Mouse (Mus musculus): ENCODE data around the gene Nkiras2. TPM values are rescaled to one million over a fixed set of nuclear protein-coding genes. Genes with fewer than 3 reads are reported as not detected.
"Not testable (repeated sequence)": the region's sequence is repeated elsewhere in the genome, so short reads cannot be mapped to it uniquely, and the experiment has no call there.

The Nkiras2 gene
- total RNA-seq (2015), result 17.0 and 22.2 TPM in 2 replicates
- 9.9 and 16.6 TPM in 2 replicates for total RNA-seq (2017)

DNA sequence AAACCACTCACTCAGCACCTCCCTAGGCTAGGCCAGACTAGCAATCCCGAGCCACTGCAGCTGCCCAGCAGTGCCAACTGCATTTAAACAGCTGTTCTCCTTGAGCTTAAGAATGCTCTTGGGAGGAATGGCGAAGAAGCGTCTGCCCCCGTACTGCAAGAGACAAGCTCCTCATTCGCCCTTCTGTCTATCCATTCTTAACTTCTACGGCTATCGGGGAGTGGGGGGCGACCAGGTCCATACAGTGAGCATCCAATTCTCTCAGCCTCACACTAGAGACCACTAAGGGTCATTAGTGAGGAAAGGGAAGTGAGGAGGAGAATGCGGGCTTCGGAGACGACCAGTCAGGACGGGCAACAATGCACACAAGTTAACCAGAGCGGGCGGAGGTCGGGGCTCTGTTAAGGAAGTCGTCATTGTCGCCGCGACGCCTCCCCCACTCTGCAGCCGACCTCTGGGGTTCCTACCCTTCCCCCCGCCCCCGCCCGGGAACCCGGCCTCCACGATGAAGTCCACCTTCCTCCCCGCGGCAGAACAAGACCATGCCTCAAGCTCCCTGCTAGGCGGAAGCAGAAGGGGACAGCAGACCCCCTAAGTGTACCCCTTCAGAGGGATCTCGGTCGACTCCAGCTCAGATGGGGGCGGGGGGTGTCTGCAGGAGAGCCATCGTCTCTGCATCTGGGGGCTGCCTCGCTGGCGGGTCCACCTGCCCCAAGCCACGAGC, at the start of gene Nkiras2:
Gene Nkiras2, plus strand, starts transcription at position 484 of the 724 bp plus-strand sequence.
- peak; percentile 59 for ATAC-seq (replicated peaks; ENCODE audit: poor library complexity)

GRCm38 (mm10) chr11:100569789-100570188, 49.3 kb upstream of the Nkiras2 start:
- no peak for ATAC-seq (replicated peaks; ENCODE audit: poor library complexity)

DNA sequence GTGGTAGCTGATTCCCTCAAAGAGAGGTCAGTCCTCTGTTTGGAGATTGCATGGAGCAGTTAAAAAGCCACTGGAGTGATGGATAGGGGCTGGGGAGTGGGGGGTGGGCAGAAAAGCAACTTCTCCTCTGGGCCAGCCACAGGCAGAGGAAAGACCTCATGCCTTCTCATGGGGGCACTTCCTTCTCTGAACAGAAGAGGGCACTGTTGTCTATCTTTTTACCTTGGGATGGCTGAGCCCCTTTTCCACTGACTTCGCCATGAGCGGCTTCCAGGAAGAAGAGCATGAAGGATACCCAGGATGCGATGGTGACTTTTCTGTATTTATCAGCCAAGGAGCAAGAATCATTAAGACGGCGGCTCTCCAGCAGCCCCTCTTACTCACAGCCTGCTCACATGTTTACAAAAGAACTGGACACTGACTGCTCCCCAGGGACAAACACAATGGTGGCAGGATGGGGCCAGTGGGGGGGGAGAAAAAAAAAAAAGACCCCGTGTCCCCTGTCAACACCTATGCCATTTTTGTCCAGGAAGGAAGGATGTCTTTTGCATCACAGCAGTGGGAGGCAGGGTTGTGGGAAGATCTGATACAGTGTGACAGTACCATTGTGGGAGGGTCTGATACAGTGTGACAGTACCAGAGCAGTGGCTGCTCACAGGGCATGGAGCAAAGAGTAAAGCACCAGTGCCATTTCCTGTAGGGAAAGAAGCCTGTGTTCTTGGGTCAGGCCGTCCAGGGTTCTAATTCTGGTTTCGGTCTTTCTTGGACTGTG, 48.4 kb upstream of the Nkiras2 start:
- ATAC-seq (replicated peaks; ENCODE audit: poor library complexity), result peak; percentile 64

GRCm38 (mm10) chr11:100571202-100571567, 47.9 kb upstream of the Nkiras2 start:
- ATAC-seq (replicated peaks; ENCODE audit: poor library complexity), result peak; percentile 41

DNA sequence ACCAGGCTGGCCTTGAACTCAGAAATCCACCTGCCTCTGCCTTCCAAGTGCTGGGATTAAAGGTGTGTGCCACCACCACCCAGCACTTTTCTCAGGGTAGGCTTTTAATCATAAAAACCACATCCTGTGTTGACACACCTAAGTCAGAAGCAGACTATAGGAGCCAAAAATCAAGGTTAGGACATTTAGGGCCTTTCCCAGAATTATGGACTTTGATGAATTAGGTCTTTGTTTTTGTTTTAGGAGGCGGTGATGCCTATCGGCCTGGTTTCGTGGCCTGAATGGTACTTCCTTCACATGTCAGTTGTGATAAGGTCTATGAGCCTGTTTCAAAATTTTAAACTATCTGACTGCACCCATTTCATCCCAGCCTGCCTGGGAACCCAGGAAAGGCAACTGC, 44.9 kb upstream of the Nkiras2 start:
- ATAC-seq (replicated peaks; ENCODE audit: poor library complexity), result no peak

GRCm38 (mm10) chr11:100574708-100575483, 44.1 kb upstream of the Nkiras2 start, which contains the start of gene Cnp:
TSS of gene Cnp (plus strand) at chr11:100574904.
- peak; percentile 47 for ATAC-seq (replicated peaks; ENCODE audit: poor library complexity)

DNA sequence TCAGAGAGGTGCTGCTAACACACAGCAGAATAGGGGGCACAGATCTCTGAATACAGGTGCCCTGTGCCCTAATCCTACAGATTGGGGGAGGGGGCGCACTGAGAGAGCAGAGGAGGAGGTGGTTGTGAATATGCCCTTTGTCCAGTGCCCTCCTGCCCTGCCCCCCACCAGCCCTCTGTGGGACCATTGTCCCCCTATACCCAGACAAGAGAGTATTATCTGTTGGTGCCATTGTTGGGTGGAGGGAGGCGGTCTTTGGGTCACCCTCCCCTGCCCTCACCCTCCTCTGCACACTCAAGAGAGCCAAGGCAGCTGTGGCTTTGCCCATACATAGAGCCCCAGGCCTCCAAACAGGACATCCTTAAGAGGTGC, 43.6 kb upstream of the Nkiras2 start:
- peak; percentile 14; the same call in 1 of the 2 replicates for ATAC-seq (replicated peaks; ENCODE audit: poor library complexity)

DNA sequence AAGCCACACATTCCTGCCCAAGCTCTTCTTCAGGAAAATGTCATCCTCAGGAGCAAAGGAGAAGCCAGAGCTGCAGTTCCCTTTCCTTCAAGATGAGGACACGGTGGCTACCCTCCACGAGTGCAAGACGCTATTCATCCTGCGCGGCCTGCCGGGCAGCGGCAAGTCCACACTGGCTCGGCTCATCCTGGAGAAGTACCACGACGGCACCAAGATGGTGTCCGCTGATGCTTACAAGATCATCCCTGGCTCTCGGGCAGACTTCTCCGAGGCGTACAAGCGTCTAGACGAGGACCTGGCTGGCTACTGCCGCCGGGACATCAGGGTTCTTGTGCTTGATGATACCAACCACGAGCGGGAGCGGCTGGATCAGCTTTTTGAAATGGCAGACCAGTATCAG, 42.8 kb upstream of the Nkiras2 start:
- no peak for ATAC-seq (replicated peaks; ENCODE audit: poor library complexity)

DNA sequence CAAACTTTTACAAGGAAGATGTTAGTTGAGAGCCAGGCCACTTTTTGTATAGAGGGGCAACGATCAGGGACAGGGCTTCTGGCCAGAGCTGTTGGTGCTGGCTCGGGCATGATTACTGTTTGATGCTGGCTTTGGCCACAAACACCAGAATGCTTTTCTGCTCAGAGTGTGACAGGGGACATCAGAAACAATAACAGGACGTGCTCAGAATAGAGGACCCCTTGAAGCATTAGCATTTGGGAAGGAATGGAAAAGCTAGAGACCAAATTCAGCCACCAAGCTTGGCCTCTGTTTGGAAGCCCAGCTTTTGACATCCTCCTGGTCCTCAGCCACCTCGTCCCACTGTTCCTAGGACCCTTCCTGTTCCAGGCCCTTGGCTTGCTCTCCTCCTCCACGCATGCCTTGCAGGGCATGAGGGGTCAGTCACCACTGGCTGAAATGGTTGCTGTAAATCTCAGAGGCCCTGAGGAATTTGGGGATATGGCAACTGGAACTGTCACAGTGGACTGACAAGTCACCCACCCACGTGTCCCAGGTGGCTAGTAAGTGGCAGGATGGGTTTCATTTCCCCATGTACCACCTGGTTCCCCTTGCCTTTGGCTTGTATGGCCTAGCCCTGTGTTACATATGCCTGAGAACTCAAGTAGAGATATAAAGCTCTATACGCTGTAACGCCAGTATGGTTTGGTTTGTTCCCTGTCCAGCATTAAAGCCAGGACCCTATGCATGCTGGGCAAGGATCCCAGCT, 41.0 kb upstream of the Nkiras2 start:
- no peak for ATAC-seq (replicated peaks; ENCODE audit: poor library complexity)

DNA sequence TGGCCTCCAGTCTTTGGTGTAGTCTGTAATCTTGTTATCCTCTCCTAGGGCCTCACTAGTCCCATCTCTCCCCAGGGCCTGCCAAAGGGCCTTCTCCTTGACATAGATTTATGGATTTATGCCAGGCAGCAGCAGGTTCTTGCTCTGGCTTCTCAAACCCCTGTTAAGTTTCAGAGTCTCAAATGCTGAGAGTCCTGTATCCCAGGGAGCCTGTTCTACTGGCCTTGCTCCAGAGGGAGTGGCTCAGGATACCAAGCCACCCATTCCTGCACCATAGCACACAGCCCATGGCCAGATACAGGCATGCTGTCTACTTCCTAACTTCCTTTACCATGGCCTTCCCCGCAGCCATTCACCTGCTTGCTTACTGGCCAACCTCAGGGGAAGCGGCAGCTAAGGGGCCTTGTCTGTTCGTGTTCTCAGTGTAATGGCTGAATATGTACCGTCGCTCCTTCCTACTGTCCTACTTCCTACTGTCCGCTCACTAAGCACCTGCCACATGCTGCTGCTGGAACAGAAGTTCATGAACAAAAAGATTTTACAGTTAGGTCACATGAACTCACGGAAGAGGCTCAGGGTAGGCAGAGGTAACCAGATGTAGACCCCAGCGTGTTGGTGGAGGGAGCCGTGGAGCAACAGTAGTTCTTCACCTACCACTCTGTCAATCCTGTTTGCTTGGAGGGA, 39.8 kb upstream of the Nkiras2 start:
- no peak for ATAC-seq (replicated peaks; ENCODE audit: poor library complexity)

DNA sequence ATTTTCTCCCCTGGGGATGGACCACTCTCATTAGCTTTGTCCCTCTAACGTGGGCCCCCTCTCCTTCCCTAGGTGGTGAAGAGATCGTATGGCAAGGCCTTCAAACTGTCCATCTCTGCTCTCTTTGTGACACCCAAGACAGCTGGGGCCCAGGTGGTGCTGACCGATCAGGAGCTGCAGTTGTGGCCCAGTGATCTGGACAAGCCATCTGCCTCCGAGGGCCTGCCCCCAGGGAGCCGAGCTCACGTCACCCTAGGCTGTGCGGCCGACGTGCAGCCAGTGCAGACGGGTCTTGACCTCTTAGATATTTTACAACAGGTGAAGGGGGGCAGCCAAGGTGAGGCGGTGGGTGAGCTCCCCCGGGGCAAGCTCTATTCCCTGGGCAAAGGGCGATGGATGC, 38.8 kb upstream of the Nkiras2 start:
- ATAC-seq (replicated peaks; ENCODE audit: poor library complexity), result no peak

- peak; percentile 78 for ATAC-seq (replicated peaks; ENCODE audit: poor library complexity)
Measured at GRCm38 (mm10) chr11:100581756-100582155, 37.3 kb upstream of the Nkiras2 start.

GRCm38 (mm10) chr11:100582413-100582812, 36.6 kb upstream of the Nkiras2 start:
- not testable (repeated sequence) for ATAC-seq (replicated peaks; ENCODE audit: poor library complexity)

GRCm38 (mm10) chr11:100582836-100583235, 36.2 kb upstream of the Nkiras2 start:
- ATAC-seq (replicated peaks; ENCODE audit: poor library complexity), result no peak

DNA sequence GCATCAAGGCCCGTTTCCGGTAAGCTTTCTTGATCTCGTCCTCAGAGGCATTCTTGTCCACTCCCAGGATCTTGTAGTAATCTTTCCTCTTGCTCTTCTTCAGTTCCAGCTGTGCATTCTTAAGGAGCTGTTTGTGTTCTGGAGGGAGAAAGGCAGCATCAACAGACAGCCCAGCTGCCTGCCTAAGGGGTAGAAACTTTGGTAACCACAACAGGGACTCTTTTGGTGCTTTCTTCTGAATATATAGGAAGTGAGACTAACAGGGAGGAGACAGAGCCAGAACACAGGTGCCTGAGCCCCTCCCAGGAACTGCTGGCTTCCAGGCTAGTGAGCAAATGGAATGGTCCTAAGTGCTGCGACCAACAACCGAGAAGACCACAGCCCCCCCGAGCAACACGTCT, 34.5 kb upstream of the Nkiras2 start:
- no peak; the same call in 1 of the 2 replicates for ATAC-seq (replicated peaks; ENCODE audit: poor library complexity)

DNA sequence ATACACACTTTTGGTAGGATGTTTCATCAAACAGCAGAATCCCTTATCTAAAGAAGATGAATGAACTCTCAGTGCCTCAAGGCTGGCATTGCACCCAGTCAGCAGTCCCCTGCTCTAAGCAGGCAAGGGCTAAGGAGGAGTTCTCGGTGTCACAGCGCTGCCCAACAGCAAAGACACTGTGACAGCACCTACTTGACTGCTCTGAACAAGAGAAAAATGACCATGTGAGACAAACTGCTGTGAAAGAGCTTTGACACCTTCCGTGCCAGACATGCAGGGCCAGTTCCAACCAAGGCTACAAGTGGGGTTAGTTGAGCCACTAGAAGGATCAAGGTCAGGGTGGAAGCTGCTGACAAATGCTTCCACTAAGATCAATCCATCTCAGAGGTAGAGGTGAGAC, 33.9 kb upstream of the Nkiras2 start:
- ATAC-seq (replicated peaks; ENCODE audit: poor library complexity), result no peak

GRCm38 (mm10) chr11:100588462-100588861, 30.6 kb upstream of the Nkiras2 start:
- no peak for ATAC-seq (replicated peaks; ENCODE audit: poor library complexity)

- ATAC-seq (replicated peaks; ENCODE audit: poor library complexity), result no peak
Measured at GRCm38 (mm10) chr11:100592346-100593046, 26.5 kb upstream of the Nkiras2 start.

- no peak for ATAC-seq (replicated peaks; ENCODE audit: poor library complexity)
Measured at GRCm38 (mm10) chr11:100594608-100595007, 24.4 kb upstream of the Nkiras2 start.

DNA sequence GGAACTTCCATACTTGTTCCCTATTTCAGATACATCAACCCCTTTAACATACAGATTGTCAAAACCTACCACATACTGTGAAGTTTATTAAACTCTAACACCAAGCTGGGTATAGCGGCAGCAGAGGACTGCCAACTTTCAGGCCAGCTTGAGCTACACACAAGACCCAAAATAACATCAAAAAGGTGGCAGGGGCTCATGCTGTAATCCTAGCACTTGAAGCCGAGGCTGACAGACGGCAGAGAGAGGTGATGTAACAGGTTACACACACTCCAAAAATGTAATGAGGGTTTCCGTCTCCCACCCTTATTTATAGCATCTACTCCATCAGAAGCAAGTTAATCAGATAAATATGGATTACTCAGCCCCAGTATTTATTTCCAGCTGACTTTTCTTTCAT, 23.5 kb upstream of the Nkiras2 start:
- ATAC-seq (replicated peaks; ENCODE audit: poor library complexity), result no peak

Measured in megakaryocyte progenitor cell, adult 5-6 weeks (primary cell).